Mouse (Mus musculus) intestine, embryonic 14.5 days (tissue): ENCODE data around the gene Gja4. TPM values are rescaled to one million over a fixed set of nuclear protein-coding genes. Genes with fewer than 3 reads are reported as not detected.

Experiments used
- ATAC-seq: fragments of 200-750 bp; cut with Nextera tagmentation; replicated peaks from 2 replicates; pipeline ENCODE4 v1.8.0; 2017; ENCODE audit warnings: low read depth, moderate number of reproducible peaks, moderate TSS enrichment, moderate library complexity; ENCODE audit not compliant: low FRiP score, low TSS enrichment
- DNase-seq: peaks from one replicate; pipeline ENCODE4 v3.0.0-alpha.2; 2018; ENCODE audit warnings: low spot score
- H3K27ac ChIP-seq: fragments of 300-500 bp; sonication (generic); 2 replicates; pipeline ENCODE4 v1.5.1; 2014; ENCODE audit warnings: low read depth, mild to moderate bottlenecking, control low read depth
- H3K27me3 ChIP-seq: fragments of 300-500 bp; sonication (generic); replicated peaks from 2 replicates; pipeline ENCODE4 v1.6.1; 2014; ENCODE audit warnings: low read length, control low read depth; ENCODE audit not compliant: control insufficient read depth, insufficient read depth
- H3K36me3 ChIP-seq: fragments of 300-500 bp; sonication (generic); 2 replicates; pipeline ENCODE4 v1.6.1; 2014; ENCODE audit warnings: low read length, control low read depth; ENCODE audit not compliant: control insufficient read depth, insufficient read depth
- H3K4me1 ChIP-seq: fragments of 300-500 bp; sonication (generic); replicated peaks from 2 replicates; pipeline ENCODE4 v1.6.1; 2014; ENCODE audit warnings: low read length, control low read depth, mixed read lengths; ENCODE audit not compliant: control insufficient read depth, insufficient read depth
- H3K4me2 ChIP-seq: fragments of 300-500 bp; sonication (generic); 2 replicates; pipeline ENCODE4 v1.6.1; 2014; ENCODE audit warnings: low read length
- H3K4me3 ChIP-seq: fragments of 300-500 bp; sonication (generic); 2 replicates; pipeline ENCODE4 v1.5.1; 2014; ENCODE audit warnings: low read depth, low read length, control low read depth, mixed read lengths
- H3K9ac ChIP-seq: fragments of 300-500 bp; sonication (generic); 2 replicates; pipeline ENCODE4 v1.6.1; 2014; ENCODE audit warnings: mild to moderate bottlenecking, low read length
- H3K9me3 ChIP-seq: fragments of 300-500 bp; sonication (generic); 2 replicates; pipeline ENCODE4 v1.6.1; 2016; ENCODE audit warnings: low read length, control low read depth; ENCODE audit not compliant: control insufficient read depth
- WGBS: fragments of 180-500 bp; shearing (Covaris S2); extraction: QIAGEN DNeasy Blood & Tissue Kit; methylation state at CpG from one replicate; pipeline ENCODE4 v1.1.7; 2014; 5-methylcytosine and 5-hydroxymethylcytosine counted together
- polyA plus RNA-seq: library from polyadenylated mRNA; unstranded; fragments of >200 nt; fragmentation: Nextera tagmentation; extraction: Ambion mirVana; gene quantifications from 2 replicates; pipeline ENCODE4 v1.2.1, GENCODE M21; 2014

Gja4 gene
- polyA plus RNA-seq, 1 experiment from 2014 or later, result 22.9 TPM

DNA sequence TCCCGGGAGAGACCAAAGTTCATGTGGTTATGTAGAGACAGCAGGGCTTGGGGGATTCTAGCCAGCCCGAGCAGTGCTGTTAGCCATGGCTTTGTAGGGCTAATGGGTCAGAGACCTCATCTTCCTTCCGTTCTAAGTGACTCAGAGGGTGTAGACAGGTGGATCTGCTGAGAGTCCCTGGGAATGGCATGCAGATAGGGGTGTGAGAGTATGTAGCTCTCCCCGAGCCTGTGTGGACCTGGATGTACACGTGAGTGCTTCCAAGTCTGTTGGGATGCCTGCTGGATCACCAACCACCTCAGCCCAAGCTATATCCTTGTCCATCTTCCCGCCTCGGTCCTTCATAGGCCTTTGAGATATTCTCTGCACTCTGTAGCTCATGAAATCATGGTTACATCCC lies 14.5 kb upstream of the Gja4 start:
- no peaks in the 10 kb centered on the region for H3K9me3 ChIP-seq
- peaks cover 59% of the 10 kb centered on the region for H3K27me3 ChIP-seq
- no peak overlapping the region for H3K4me3 ChIP-seq
- no peak for ATAC-seq
- no peaks in the 10 kb centered on the region for H3K36me3 ChIP-seq
- no peak for DNase-seq
- no peak overlapping the region for H3K9ac ChIP-seq
- no peak overlapping the region for H3K27ac ChIP-seq
- 63% methylated on average over 7 of the region's 7 CpGs for WGBS
- H3K4me1 ChIP-seq, result 0 out of 2 replicates have a peak, but pooled peaks cover 9% of the 10 kb centered on the region
- no peak overlapping the region for H3K4me2 ChIP-seq

DNA sequence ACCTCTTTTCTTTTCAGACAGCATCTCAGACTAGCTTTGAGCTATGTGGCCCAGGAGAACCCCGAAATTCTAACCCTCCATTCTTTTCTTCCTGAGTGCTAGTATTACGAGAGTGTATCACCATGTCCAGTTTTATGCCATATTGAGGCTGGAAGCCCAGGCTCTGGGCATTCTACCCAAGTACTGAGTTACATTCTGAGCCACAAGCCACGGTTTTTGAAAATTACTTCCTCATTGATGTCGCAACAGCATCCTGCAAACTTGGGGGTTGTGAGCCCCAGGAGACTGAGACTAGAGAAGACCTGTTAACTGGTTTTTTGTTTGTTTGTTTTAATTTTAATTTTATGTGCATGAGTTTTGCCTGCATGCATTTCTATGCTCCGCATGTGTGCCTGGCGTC lies 13.9 kb upstream of the Gja4 start:
- H3K27ac ChIP-seq, result no peak overlapping the region
- ATAC-seq, result no peak

DNA sequence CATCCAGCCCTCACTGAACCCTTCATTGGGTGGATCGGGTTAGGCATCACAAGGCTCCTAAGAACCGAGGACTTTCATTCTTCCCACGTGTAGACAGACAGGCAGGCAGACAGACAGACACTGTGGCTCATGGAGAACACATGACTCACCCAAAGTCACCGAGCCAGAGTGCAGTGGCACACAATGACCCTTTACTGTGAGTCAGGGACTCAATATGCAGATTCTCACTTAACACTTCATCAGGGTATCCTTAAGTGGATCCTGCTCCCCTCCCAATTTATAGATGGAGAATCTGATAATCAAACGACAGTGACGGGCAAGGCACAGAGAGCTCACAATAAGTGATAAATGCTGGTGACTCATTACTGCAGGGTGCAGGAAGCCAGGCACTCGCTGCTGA lies 13.4 kb upstream of the Gja4 start:
- H3K27me3 ChIP-seq, result peaks cover 49% of the 10 kb centered on the region
- 54% methylated on average over 7 of the region's 7 CpGs for WGBS
- ATAC-seq, result no peak
- H3K4me1 ChIP-seq, result 0 out of 2 replicates have a peak, but pooled peaks cover 9% of the 10 kb centered on the region
- no peaks in the 10 kb centered on the region for H3K36me3 ChIP-seq
- H3K4me2 ChIP-seq, result no peak overlapping the region
- no peaks in the 10 kb centered on the region for H3K9me3 ChIP-seq
- no peak overlapping the region for H3K27ac ChIP-seq
- no peak for DNase-seq
- no peak overlapping the region for H3K9ac ChIP-seq
- no peak overlapping the region for H3K4me3 ChIP-seq

More for the DNA sequence above, 13.9 kb upstream of the Gja4 start:
- no peaks in the 10 kb centered on the region for H3K9me3 ChIP-seq
- no peak overlapping the region for H3K9ac ChIP-seq
- 69% methylated on average over 6 of the region's 6 CpGs for WGBS
- no peaks in the 10 kb centered on the region for H3K36me3 ChIP-seq
- 0 out of 2 replicates have a peak, but pooled peaks cover 9% of the 10 kb centered on the region for H3K4me1 ChIP-seq
- no peak for DNase-seq
- peaks cover 52% of the 10 kb centered on the region for H3K27me3 ChIP-seq
- H3K4me3 ChIP-seq, result no peak overlapping the region
- H3K4me2 ChIP-seq, result no peak overlapping the region

DNA sequence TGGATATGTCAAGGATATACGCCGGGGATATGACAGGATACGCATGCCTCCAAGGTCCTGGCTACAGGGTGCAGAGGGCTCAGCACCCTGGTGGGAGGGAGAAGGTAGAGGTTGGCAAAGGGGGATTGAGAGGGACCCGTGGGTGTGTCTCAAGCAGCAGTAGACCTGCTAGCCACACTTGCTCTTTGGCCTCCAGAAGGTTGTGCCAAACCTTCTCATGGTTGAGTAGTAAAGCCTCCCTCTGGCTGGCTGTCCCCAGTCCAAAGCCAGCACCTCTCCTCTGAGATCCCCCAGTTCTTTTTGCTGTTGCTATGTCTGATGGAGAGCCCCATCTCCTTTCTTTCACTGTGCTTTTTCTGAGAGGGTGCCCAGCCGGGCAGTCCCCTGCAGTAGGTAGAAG lies 11.4 kb upstream of the Gja4 start:
- peaks cover 33% of the 10 kb centered on the region for H3K27me3 ChIP-seq

GRCm38 (mm10) chr4:127324759-127325158 lies 10.9 kb upstream of the Gja4 start:
- ATAC-seq (peak; percentile 60), DNase-seq (peak; percentile 94)
- WGBS, result 7% methylated on average over 6 of the region's 6 CpGs

More for the DNA sequence above, 11.4 kb upstream of the Gja4 start:
- H3K36me3 ChIP-seq, result no peaks in the 10 kb centered on the region
- DNase-seq, result no peak
- no peak overlapping the region for H3K4me3 ChIP-seq
- no peak for ATAC-seq
- 0 out of 2 replicates have a peak, but pooled peaks cover 3% of the 10 kb centered on the region for H3K4me1 ChIP-seq
- no peaks in the 10 kb centered on the region for H3K9me3 ChIP-seq
- 84% methylated on average over 5 of the region's 5 CpGs for WGBS
- H3K4me2 ChIP-seq, result no peak overlapping the region
- H3K27ac ChIP-seq, result no peak overlapping the region
- no peak overlapping the region for H3K9ac ChIP-seq

DNA sequence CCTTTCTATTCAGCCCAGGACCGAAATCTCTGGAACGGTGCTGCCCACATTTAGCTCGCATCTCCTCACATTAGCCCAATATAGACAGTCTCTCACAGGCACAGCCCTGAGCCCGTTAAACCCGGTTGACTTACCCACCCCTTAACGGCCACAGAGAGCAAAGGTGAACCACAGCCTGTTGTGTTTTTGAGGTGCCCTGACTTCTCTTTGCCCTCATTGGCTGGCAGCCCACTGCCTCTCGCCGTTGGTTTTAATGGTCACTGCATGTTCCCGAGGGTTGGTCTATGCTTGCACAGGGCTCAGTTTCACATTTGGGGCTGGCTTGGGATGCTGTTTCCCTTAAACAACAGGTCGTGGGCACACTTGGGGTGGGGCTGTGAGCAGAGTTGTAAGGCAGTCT lies 10.5 kb upstream of the Gja4 start:
- H3K9me3 ChIP-seq, result no peaks in the 10 kb centered on the region
- no peak overlapping the region for H3K4me3 ChIP-seq
- ATAC-seq (no peak), DNase-seq (no peak)
- WGBS, result 74% methylated on average over 10 of the region's 10 CpGs
- peaks cover 28% of the 10 kb centered on the region for H3K27me3 ChIP-seq
- H3K9ac ChIP-seq, result no peak overlapping the region
- H3K4me1 ChIP-seq, result no peaks in the 10 kb centered on the region
- H3K4me2 ChIP-seq, result no peak overlapping the region
- no peaks in the 10 kb centered on the region for H3K36me3 ChIP-seq
- no peak overlapping the region for H3K27ac ChIP-seq

More at GRCm38 (mm10) chr4:127324759-127325158, 10.9 kb upstream of the Gja4 start:
- H3K36me3 ChIP-seq, result no peaks in the 10 kb centered on the region
- H3K27me3 ChIP-seq, result peaks cover 32% of the 10 kb centered on the region
- no peak overlapping the region for H3K27ac ChIP-seq
- H3K4me2 ChIP-seq, result no peak overlapping the region
- H3K9me3 ChIP-seq, result no peaks in the 10 kb centered on the region
- H3K4me3 ChIP-seq, result no peak overlapping the region
- no peak overlapping the region for H3K9ac ChIP-seq
- H3K4me1 ChIP-seq, result no peaks in the 10 kb centered on the region

DNA sequence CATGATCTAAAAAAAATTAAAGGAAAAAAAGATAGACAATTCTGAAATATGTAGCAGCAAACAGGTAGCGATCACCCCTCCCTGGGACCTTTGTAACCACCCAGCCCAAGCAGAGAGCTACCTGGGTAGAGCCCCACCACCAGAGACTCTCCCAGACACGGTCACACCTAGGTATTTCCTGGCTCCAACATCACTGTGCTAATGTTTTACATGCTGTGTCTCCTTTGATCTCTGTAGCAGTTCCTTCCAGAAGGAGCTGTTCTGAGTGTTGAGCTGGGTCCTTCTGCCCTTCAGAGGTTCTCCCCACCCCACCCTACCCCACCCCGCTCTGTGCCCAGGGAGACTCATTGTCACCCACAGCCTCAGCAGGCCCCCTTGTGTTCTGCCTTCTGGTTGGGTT lies 9.8 kb upstream of the Gja4 start:
- peaks cover 21% of the 10 kb centered on the region for H3K27me3 ChIP-seq
- no peaks in the 10 kb centered on the region for H3K9me3 ChIP-seq
- no peaks in the 10 kb centered on the region for H3K4me1 ChIP-seq
- no peak for ATAC-seq
- no peak overlapping the region for H3K4me2 ChIP-seq
- no peaks in the 10 kb centered on the region for H3K36me3 ChIP-seq
- DNase-seq, result no peak
- no peak overlapping the region for H3K4me3 ChIP-seq
- 63% methylated on average over 3 of the region's 3 CpGs for WGBS
- H3K27ac ChIP-seq, result no peak overlapping the region
- no peak overlapping the region for H3K9ac ChIP-seq

DNA sequence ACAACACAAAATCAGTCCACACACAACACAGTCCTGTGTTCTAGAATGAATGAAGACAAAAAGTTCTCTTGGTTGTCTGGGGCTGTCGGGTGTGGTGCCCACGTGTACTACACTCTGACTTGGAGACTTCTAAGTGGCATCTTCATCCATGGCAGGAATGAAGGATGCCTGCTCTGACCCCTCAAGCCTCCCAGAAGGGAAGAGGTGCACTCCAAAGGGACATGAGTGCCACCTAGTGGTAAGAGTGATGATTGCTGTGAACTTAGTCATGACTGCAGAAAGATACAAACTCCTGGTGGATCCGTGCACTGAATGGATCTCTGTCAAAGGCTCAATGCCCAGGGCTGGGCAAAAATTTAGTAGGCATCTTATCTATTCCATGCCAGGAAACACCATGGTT lies 5.8 kb upstream of the Gja4 start:
- Histone ChIP-seq H3K27ac (no peak overlapping the region), H3K4me3 (no peak overlapping the region), H3K9me3 (no peaks in the 10 kb centered on the region), H3K9ac (no peak overlapping the region), H3K4me1 (no peaks in the 10 kb centered on the region), H3K36me3 (no peaks in the 10 kb centered on the region), H3K4me2 (no peak overlapping the region), H3K27me3 (peaks cover 6% of the 10 kb centered on the region; the same call in 1 of the 2 replicates)
- WGBS, result 9% methylated on average over 3 of the region's 3 CpGs
- ATAC-seq (no peak), DNase-seq (peak; percentile 79)

DNA sequence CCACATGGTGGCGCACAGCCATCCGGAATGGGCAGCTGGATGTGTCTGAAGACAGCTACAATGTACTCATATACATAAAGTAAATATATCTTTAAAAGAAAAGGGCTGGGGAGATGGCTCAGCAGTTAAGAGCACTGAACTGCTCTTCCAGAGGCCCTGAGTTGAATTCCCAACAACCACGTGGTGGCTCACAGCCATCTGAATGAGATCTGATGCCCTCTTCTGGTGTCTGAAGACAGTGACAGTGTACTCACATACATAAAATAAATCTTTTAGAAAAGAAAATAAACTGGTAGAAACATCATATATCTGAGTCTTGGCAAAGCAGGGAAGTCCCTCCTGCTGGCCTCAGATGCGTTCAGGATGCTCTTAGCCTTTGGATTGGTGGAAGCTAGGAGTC lies 3.3 kb upstream of the Gja4 start:
- H3K4me1 ChIP-seq, result no peaks in the 10 kb centered on the region; the same call in 1 of the 2 replicates
- no peak overlapping the region for H3K4me2 ChIP-seq
- H3K4me3 ChIP-seq, result no peak overlapping the region
- H3K27ac ChIP-seq, result no peak overlapping the region
- no peak for DNase-seq
- H3K36me3 ChIP-seq, result no peaks in the 10 kb centered on the region
- 54% methylated on average over 4 of the region's 4 CpGs for WGBS
- H3K9me3 ChIP-seq, result no peaks in the 10 kb centered on the region
- H3K27me3 ChIP-seq, result peaks cover 15% of the 10 kb centered on the region
- no peak overlapping the region for H3K9ac ChIP-seq
- no peak for ATAC-seq
